ENCODE assay signal across 13 mouse cellular contexts in the genomic region with DNA sequence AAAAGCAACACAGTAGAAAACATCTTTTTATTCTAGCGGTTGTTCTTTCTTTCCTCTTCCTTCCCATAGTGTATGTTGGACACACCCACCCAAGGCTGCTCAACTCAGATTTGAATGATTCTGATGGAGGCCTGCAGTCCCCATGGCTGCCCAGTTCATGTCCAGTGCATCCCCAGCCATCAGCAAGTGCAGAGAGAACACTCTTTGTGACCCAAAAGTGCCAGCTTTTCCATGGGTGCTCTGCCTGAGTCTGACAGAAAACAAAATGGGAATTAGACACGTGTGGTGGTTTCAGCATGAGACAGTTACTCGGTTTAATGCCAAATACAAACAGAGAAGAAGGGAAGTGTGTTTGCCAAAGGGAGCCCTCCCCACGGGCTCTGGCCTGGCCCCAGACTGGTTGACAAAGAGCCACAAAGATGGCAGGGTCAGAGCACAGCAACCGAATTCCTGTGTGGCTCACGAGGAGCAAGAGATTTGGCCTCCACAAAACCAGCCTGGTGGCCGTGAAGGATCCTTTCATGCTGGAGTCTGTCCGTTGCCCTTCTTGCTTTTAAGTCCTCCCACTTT.
DNase-seq lines count a peak whose midpoint lies in the region; TF ChIP-seq lines count a peak whose summit lies in the region.
"Had no signal": no experiment of that assay in that cellular context is flagged by ENCODE, and none has a peak within 500 bp of the region (broad histone marks: within the 10 kb centered on the region; RNA-seq: fewer than 3 reads in every experiment).

No protein-coding gene starts in this region.

- no peaks in the 10 kb centered on the region for H3K27me3 ChIP-seq in kidney, adult 2 months (replicated peaks; ENCODE audit: control insufficient read depth, insufficient read depth, low read length)

- H3K4me1 ChIP-seq in lung, adult 2 months (ENCODE audit: control insufficient read depth, insufficient read depth, low read length), result no peaks in the 10 kb centered on the region
- no peaks in the 10 kb centered on the region for H3K4me1 ChIP-seq in kidney, adult 2 months (ENCODE audit: control insufficient read depth, insufficient read depth, low read length)

- H3K27ac ChIP-seq in kidney, adult 2 months (ENCODE audit: insufficient read depth, low read depth, low read length), result no peak overlapping the region
- H3K27ac ChIP-seq: heart, embryonic 15.5 days; kidney, postnatal 0 days; limb, embryonic 13.5 days had no signal

- TF ChIP-seq CTCF in lung, adult 2 months (IDR thresholded peaks at IDR 0.05; ENCODE audit: insufficient read depth, low read length), result no peak
- no peak for TF ChIP-seq CTCF in kidney, adult 2 months (conservative IDR thresholded peaks at IDR 0.05; ENCODE audit: insufficient read depth, insufficient read length, low read depth, low read length)

- H3K36me3 ChIP-seq in kidney, adult 2 months (ENCODE audit: control insufficient read depth, insufficient read depth, low read length), result no peaks in the 10 kb centered on the region
- H3K36me3 ChIP-seq: heart, embryonic 15.5 days; limb, embryonic 13.5 days had no signal

- no peak for TF ChIP-seq POLR2A in lung, adult 2 months (IDR thresholded peaks at IDR 0.05; ENCODE audit: borderline replicate concordance, extremely low read depth, low read depth, low read length)
- no peak for TF ChIP-seq POLR2A in kidney, adult 2 months (IDR thresholded peaks at IDR 0.05; ENCODE audit: low read depth, low read length)

- no peak overlapping the region for H3K4me3 ChIP-seq in lung, adult 2 months (replicated peaks; ENCODE audit: extremely low read depth, low read depth, low read length)
- no peak overlapping the region for H3K4me3 ChIP-seq in kidney, adult 2 months (ENCODE audit: insufficient read depth, low read depth, low read length)
- H3K4me3 ChIP-seq: heart, embryonic 15.5 days; limb, embryonic 13.5 days; myocyte had no signal

- peak; percentile 19 for DNase-seq in layer of hippocampus, adult 11-12 months (ENCODE audit: low spot score)
- DNase-seq in layer of hippocampus, adult 9-10 months (ENCODE audit: low spot score), result no peak
- DNase-seq in right cerebral cortex, postnatal 4 days, result peak; percentile 19
- no peak for DNase-seq in right cerebral cortex, adult 2 months (ENCODE audit: low spot score in 2 of 2)
- peak; percentile 71 for DNase-seq in cerebellum, adult 9-11 months
- DNase-seq in lung, adult 2 months, result no peak
- no peak for DNase-seq in kidney, adult 2 months
- DNase-seq: liver, postnatal 0 days; right cerebral cortex, postnatal 25 days had no signal

- 62% methylated on average over 8 of the region's 8 CpGs for WGBS in lung, adult 2 months
- WGBS in kidney, adult 2 months, result 71% methylated on average over 8 of the region's 8 CpGs

Comparison
In these comparisons a context has a peak if more than half of its experiments do, and no peak if none do; other contexts are left out.
1. DNase-seq: peak in layer of hippocampus, adult 11-12 months (single experiment), right cerebral cortex, postnatal 4 days (single experiment) and cerebellum, adult 9-11 months (single experiment); none in layer of hippocampus, adult 9-10 months (single experiment), right cerebral cortex, adult 2 months (0 of 2), lung, adult 2 months (single experiment) and kidney, adult 2 months (single experiment).